Mouse (Mus musculus) heart, postnatal 10 days (tissue): ENCODE data around the gene Dynlt1a. TPM values are rescaled to one million over a fixed set of nuclear protein-coding genes. Genes with fewer than 3 reads are reported as not detected.
"Not testable (repeated sequence)": the region's sequence is repeated elsewhere in the genome, so short reads cannot be mapped to it uniquely, and the experiment has no call there.

ENCODE experiments used
- DNase-seq, 2 experiments: peaks; one replicate each; pipeline ENCODE4 v3.0.0; 2021
- intact Hi-C: fragments of 180-260 bp; cut with DNase I; formaldehyde crosslinking; loops from one replicate; pipeline ENCODE4 v1.15.1; 2025
- total RNA-seq, 2 experiments: library from RNA; stranded (reverse); gene quantifications; 2 replicates each; pipeline ENCODE4 v1.2.3; 2021

Gene Dynlt1a
- total RNA-seq, 2 experiments from 2014 or later = 2.3 to 3.3 TPM

GRCm38 (mm10) chr17:6293882-6294281 lies 23.4 kb downstream of the Dynlt1a start:
- intact Hi-C loops, DNase-seq: not testable (repeated sequence)

- intact Hi-C loops, DNase-seq: not testable (repeated sequence)
Measured at GRCm38 (mm10) chr17:6289045-6289444, 28.3 kb downstream of the Dynlt1a start.

DNA sequence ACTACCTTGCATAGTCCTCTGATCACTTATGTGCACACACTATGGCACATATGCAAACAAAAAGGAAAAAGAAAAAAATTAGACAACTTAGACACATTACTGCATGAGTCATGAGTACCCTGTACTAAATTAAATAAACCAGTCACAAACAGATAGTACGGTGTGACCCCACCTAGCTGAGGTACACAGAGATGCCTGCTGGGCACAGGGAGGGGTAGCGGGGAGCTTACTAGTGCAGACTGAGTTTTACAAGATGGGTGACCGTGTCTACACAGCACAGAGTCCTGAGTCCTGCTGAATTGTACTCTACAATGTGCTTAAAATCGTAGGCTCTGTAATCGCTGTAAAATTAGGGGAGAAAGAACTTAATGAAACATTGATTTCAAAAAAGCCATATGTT lies 31.1 kb downstream of the Dynlt1a start:
- DNase-seq, intact Hi-C loops: not testable (repeated sequence)

- intact Hi-C loops = not testable (repeated sequence)
Measured at GRCm38 (mm10) chr17:6283137-6283536, 34.2 kb downstream of the Dynlt1a start.

GRCm38 (mm10) chr17:6280513-6280912 lies 36.8 kb downstream of the Dynlt1a start:
- DNase-seq, intact Hi-C loops: not testable (repeated sequence)

More at GRCm38 (mm10) chr17:6283137-6283536, 34.2 kb downstream of the Dynlt1a start:
- not testable (repeated sequence) for DNase-seq

DNA sequence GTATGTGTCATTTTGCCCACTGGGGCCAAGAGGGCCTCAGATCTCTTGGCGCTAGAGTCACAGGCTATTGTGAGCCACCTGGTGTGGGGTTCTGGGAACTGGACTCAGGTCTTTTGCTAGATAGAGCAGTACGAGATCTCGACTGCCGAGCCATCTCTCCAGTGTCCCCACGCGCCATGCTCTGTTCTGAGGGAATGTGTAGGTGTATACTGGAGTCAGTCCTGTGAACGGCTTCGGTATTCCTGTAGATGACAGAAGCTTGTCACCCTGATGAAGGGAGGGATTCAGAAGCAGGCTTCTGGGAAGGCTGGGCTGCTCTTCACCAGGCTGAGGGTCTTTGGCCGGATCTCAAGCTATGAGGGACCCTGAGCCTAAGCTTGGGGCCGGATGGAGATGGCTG lies 37.5 kb downstream of the Dynlt1a start:
- intact Hi-C loops, DNase-seq: not testable (repeated sequence)

DNA sequence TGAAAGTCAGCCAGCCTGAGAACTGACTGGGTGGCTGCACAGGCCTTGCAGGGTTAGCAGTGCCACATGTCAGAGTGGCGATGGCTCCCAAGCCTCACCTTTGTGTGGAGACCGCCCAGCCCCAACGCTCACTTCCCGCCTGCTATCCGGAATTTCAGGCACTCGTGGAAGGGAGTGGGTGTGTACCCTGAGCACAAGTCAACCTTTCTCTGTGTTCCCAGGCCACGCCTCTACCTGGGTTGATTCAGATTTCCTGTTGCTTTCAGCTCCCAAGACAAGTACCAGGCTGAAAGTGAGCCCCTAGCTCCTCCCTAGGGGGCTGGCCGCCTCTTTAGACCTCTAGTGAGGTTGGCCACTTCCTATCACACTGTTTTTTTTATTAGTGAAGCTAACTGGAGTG lies 38.1 kb downstream of the Dynlt1a start:
- DNase-seq, intact Hi-C loops: not testable (repeated sequence)

DNA sequence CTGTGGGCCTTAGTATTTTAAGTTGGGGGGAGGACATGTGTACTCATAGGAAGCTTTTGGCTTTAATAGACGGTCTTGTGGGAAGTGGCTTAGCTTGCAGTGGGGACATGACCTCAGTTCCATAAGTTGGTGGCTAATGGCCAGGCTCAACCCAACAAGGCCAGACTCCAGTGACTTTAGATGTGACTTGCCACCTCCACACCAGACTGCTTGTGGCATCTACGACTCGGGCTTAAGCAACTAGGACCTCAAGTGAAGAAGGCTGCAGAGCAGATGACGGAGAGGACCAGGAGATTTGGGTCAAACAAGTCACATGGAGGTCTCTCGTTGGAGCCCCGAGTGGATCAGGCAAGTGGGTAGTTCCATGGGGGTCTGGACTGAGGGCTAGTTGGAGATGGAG lies 42.6 kb downstream of the Dynlt1a start:
- intact Hi-C loops = not testable (repeated sequence)

DNA sequence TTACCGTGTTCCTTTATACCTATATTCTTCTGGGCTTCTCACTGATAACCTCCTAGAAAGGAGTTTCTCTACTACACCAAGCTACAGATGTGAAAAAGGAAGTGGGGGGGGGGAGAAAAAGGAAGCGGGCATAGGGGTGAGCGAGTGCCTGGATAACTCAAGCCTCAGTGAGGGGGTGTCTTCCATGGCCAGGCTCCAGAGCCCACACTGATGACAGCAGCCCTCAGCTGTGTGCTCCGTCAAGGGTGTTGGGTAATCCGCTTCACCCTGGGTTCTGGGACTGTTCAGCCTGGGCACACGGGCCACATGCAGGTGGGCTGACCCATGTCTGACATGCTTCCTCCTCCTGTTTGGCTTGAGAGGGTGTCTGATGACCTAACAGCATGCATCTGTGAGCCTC lies 45.3 kb downstream of the Dynlt1a start:
- intact Hi-C loops, DNase-seq: not testable (repeated sequence)

More for the DNA sequence above, 42.6 kb downstream of the Dynlt1a start:
- not testable (repeated sequence) for DNase-seq

DNA sequence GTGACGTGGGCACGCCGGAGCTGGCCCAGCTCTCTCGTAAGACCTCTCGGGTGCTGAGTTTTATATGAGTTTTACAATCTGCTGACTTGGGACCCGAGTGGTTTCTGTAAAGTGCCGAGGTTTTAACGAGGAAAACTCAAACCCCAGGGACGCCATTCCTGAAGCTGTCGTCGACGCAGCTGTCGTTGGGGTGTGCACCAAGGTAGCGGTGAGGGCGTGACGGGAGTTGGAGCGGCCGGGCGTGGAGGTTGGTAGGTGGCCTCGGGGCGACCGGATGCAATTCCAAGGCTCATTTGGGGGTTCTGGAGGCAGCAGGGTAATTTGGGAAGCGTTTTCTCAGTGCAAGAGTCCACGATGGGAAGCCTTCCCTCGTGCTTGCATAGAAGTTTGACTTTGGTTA lies 46.5 kb downstream of the Dynlt1a start:
- peak in 1 of 2 experiments; percentile 26 for DNase-seq
- intact Hi-C loops = not testable (repeated sequence)

GRCm38 (mm10) chr17:6269876-6270831 lies 47.1 kb downstream of the Dynlt1a start:
- DNase-seq = peak; percentile 48 to 51
- intact Hi-C loops = not testable (repeated sequence)

GRCm38 (mm10) chr17:6257070-6257456 lies 60.2 kb downstream of the Dynlt1a start:
- DNase-seq, intact Hi-C loops: not testable (repeated sequence)

DNA sequence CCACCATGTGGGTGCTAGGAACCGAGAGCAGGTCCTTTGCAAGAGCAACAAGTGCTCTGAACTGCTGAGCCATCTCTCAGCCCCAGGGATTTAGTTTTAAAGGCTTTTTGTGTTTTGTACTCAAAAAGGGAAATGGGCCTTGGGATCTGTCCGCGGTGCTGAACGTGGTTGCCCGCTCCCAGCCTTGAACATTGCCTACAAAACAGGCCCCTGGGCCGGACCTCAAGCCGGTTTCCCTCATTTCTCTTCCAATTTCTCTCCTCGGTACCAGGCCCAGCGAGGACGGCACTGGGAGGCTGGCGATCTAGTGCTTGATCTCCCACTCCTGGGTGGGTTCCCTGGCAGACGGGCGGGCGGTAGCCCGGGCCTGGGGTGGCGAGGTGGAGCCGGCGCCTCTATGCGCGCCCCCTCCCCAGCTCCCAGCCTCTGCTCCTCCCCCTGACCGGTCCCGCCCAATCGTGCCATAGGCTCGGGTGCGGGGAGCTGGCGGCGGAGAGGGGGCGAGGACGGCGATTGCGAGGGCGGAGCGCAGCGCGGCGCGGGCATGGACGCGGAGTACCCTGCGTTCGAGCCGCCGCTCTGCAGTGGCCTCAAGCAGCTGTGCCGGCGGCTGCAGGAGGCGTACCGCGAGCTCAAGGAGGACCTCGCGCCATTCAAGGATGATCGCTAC lies 60.8 kb downstream of the Dynlt1a start, which contains the start of gene Tmem181a:
Gene Tmem181a, plus strand, starts transcription at position 461 of the 670 bp plus-strand sequence.
- intact Hi-C loops, DNase-seq: not testable (repeated sequence)

Other genes starting within 250 kb of the Dynlt1a start
- gene Serac1, start 237.8 kb downstream of the Dynlt1a start, total RNA-seq = 1 to 10 TPM; 5.7 to 9.3 TPM
- gene Gtf2h5, start 237.7 kb downstream of the Dynlt1a start, total RNA-seq = 10 to 100 TPM; 84.6 to 92.8 TPM
- gene Tulp4, start 211.1 kb downstream of the Dynlt1a start, total RNA-seq = 100 to 1,000 TPM; 135 to 136 TPM
- 10 to 100 TPM; 12.2 to 12.4 TPM for gene Tmem181a, start 60.6 kb downstream of the Dynlt1a start, total RNA-seq
- 100 to 1,000 TPM; 112 to 122 TPM for gene Dynlt1b, start 112.6 kb upstream of the Dynlt1a start, total RNA-seq